Mouse (Mus musculus): ENCODE data around the gene Zfp638.

- TF ChIP-seq CTCF (IDR thresholded peaks at IDR 0.05; ENCODE audit: borderline replicate concordance, insufficient read depth, low read length) (no peak), POLR2A (IDR thresholded peaks at IDR 0.05; ENCODE audit: low read depth, low read length) (no peak)
Observed at GRCm38 (mm10) chr6:83908386-83908785, 41.5 kb downstream of the Zfp638 start.

All from embryonic fibroblast, embryonic 13.5 days (primary cell).